Mouse (Mus musculus) stomach, embryonic 15.5 days (tissue): Measurements from ENCODE around the gene Cd2bp2. TPM values are rescaled to one million over a fixed set of nuclear protein-coding genes. Genes with fewer than 3 reads are reported as not detected.

Source experiments
- ATAC-seq: fragments of 200-750 bp; cut with Nextera tagmentation; 2 replicates; pipeline ENCODE4 v1.8.0; 2017; ENCODE audit warnings: low read depth, moderate number of reproducible peaks, moderate TSS enrichment; ENCODE audit not compliant: insufficient read depth, low FRiP score
- H3K27ac ChIP-seq: fragments of 300-500 bp; sonication (generic); 2 replicates; pipeline ENCODE4 v1.5.1; 2015; ENCODE audit warnings: mild to moderate bottlenecking, inconsistent platforms
- H3K27me3 ChIP-seq: fragments of 300-500 bp; sonication (generic); replicated peaks from 2 replicates; pipeline ENCODE4 v1.6.1; 2015; ENCODE audit warnings: inconsistent platforms
- H3K36me3 ChIP-seq: fragments of 300-500 bp; sonication (generic); 2 replicates; pipeline ENCODE4 v1.6.1; 2015; ENCODE audit warnings: inconsistent platforms
- H3K4me1 ChIP-seq: fragments of 300-500 bp; sonication (generic); 2 replicates; pipeline ENCODE4 v1.6.1; 2015; ENCODE audit warnings: inconsistent platforms
- H3K4me2 ChIP-seq: fragments of 300-500 bp; sonication (generic); 2 replicates; pipeline ENCODE4 v1.6.1; 2015; ENCODE audit warnings: mild to moderate bottlenecking, inconsistent platforms
- H3K4me3 ChIP-seq: fragments of 300-500 bp; sonication (generic); replicated peaks from 2 replicates; pipeline ENCODE4 v1.5.1; 2015; ENCODE audit warnings: inconsistent platforms
- H3K9ac ChIP-seq: fragments of 300-500 bp; sonication (generic); 2 replicates; pipeline ENCODE4 v1.6.1; 2015; ENCODE audit warnings: inconsistent platforms
- H3K9me3 ChIP-seq: fragments of 300-500 bp; sonication (generic); 2 replicates; pipeline ENCODE4 v1.6.1; 2016; ENCODE audit warnings: inconsistent platforms
- WGBS: fragments of 180-500 bp; shearing (Covaris S2); methylation state at CpG from one replicate; pipeline ENCODE4 v1.1.7; 2015; 5-methylcytosine and 5-hydroxymethylcytosine counted together
- polyA plus RNA-seq: library from polyadenylated mRNA; unstranded; fragments of >200 nt; fragmentation: Nextera tagmentation; extraction: Ambion mirVana; gene quantifications from 2 replicates; pipeline ENCODE4 v1.2.1, GENCODE M21; 2015

Cd2bp2 gene
- polyA plus RNA-seq, 1 experiment from 2014 or later: 44.1 TPM

GRCm38 (mm10) chr7:127146267-127146603 lies 49.6 kb downstream of the Cd2bp2 start:
- H3K9me3 ChIP-seq: no peaks in the 10 kb centered on the region
- no peak overlapping the region for H3K9ac ChIP-seq
- H3K4me1 ChIP-seq: 0 out of 2 replicates have a peak, but pooled peaks cover 3% of the 10 kb centered on the region
- no peak overlapping the region for H3K27ac ChIP-seq
- H3K4me3 ChIP-seq: no peak overlapping the region
- ATAC-seq: no peak
- H3K4me2 ChIP-seq: no peak overlapping the region
- H3K27me3 ChIP-seq: no peaks in the 10 kb centered on the region
- no peaks in the 10 kb centered on the region for H3K36me3 ChIP-seq
- 61% methylated on average over 2 of the region's 2 CpGs for WGBS

DNA sequence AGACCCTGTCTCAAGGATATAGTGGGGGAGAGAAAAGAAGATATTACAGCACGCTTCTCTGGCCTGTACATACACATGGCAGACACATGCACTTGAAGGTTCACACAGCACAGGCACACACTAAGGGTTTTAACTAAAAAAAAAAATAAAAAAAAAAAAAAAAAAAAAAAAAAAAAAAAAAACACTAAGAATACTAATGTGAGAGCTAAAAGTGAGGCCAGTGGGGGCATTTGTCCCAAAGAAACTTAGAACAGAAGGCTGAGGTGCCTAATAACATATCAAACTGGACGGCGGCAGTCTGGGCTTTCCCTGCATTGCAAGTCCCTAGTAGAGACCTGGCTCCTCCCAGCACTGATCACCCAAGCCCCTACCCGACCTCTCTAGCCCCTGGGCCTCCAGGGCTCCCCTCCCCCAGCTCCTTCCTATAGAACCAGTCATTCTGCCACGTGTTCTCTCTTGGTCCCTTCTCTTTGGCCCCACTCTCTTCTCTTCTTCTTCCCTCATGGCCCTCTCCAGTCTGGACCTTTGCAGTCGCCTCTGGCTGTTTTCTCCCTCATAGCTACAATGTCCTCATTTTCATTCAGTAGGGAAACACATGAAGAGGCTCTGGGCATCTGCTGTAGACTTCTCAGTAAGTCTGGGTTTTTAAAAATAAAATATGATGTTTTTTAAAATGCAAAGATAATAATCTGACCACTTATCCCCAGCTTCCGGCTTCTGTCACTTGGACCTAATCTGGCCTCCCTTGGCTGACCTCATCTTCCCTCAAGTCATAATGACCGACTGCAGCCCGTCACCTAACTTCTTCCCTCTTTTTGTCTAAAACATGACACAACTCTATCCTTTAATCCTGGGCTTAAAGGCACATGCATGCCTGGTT lies 50.2 kb downstream of the Cd2bp2 start:
- H3K9ac ChIP-seq: no peak overlapping the region
- H3K4me1 ChIP-seq: 0 out of 2 replicates have a peak, but pooled peaks cover 3% of the 10 kb centered on the region
- H3K27me3 ChIP-seq: no peaks in the 10 kb centered on the region
- ATAC-seq: no peak
- H3K9me3 ChIP-seq: no peaks in the 10 kb centered on the region
- H3K36me3 ChIP-seq: no peaks in the 10 kb centered on the region
- H3K4me3 ChIP-seq: no peak overlapping the region
- H3K4me2 ChIP-seq: no peak overlapping the region
- H3K27ac ChIP-seq: no peak overlapping the region
- 49% methylated on average over 9 of the region's 9 CpGs for WGBS

DNA sequence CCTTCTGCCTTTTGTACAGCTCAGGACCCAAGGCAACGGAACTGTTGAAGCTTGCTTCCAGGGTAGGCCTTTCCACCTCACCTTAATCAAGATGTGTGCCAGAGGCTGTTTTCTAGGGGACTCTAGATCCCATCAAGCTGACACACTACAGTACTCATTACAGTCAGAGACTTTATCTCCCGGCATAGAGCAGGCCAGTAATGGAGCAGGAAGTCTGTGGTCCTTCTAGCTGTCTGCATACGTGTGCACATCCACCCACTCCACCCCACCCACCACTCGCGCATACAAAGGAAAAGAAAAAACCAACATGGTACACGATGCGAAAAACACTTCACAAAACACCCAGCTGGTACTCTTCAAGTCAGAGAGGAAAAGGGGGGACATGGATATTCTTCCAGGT lies 51.4 kb downstream of the Cd2bp2 start:
- no peaks in the 10 kb centered on the region for H3K9me3 ChIP-seq
- no peak overlapping the region for H3K9ac ChIP-seq
- H3K4me3 ChIP-seq: no peak overlapping the region
- no peak overlapping the region for H3K4me2 ChIP-seq
- 74% methylated on average over 7 of the region's 7 CpGs for WGBS
- no peaks in the 10 kb centered on the region for H3K27me3 ChIP-seq
- no peaks in the 10 kb centered on the region for H3K36me3 ChIP-seq
- H3K4me1 ChIP-seq: 0 out of 2 replicates have a peak, but pooled peaks cover 3% of the 10 kb centered on the region
- H3K27ac ChIP-seq: no peak overlapping the region
- ATAC-seq: no peak

GRCm38 (mm10) chr7:127142666-127143065 lies 53.2 kb downstream of the Cd2bp2 start:
- ATAC-seq: no peak
- 85% methylated on average over 4 of the region's 4 CpGs for WGBS
- Histone ChIP-seq H3K4me3 (no peak overlapping the region), H3K36me3 (no peaks in the 10 kb centered on the region), H3K9ac (no peak overlapping the region), H3K4me2 (no peak overlapping the region), H3K9me3 (no peaks in the 10 kb centered on the region), H3K27me3 (no peaks in the 10 kb centered on the region), H3K27ac (no peak overlapping the region), H3K4me1 (0 out of 2 replicates have a peak, but pooled peaks cover 3% of the 10 kb centered on the region)

DNA sequence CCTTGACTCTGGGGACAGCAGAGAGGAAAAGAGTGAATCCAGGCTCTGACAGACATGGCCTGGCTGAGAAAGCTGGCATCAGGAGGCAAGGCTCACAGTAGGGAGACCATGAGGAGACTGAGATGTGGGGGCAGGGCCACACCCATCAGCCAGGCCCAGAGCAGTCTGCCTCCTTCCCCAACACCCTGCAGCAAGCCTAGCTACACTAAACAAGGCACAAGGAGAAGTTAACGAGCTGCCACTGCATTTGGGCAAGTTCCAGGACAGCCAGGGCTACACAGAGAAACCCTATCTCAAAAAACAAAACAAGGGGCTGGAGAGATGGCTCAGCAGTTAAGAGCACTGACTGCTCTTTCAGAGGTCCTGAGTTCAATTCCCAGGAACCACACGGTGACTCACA lies 53.6 kb downstream of the Cd2bp2 start:
- WGBS: 45% methylated on average over 2 of the region's 2 CpGs
- no peak for ATAC-seq

More for the DNA sequence above, 53.6 kb downstream of the Cd2bp2 start:
- Histone ChIP-seq H3K9me3 (no peaks in the 10 kb centered on the region), H3K36me3 (no peaks in the 10 kb centered on the region), H3K4me1 (0 out of 2 replicates have a peak, but pooled peaks cover 3% of the 10 kb centered on the region), H3K4me2 (no peak overlapping the region), H3K9ac (no peak overlapping the region), H3K4me3 (no peak overlapping the region), H3K27ac (no peak overlapping the region), H3K27me3 (no peaks in the 10 kb centered on the region)

Other genes with a start within 250 kb of the Cd2bp2 start
- gene Asphd1, start 246.5 kb downstream of the Cd2bp2 start, polyA plus RNA-seq: 0.37 and 0.44 TPM in 2 replicates
- gene Sez6l2, start 245.5 kb downstream of the Cd2bp2 start, polyA plus RNA-seq: 1.5 and 2.3 TPM in 2 replicates
- 113 and 119 TPM in 2 replicates for gene Cdipt, start 220.1 kb downstream of the Cd2bp2 start, polyA plus RNA-seq
- gene Cdiptos, start 220.0 kb downstream of the Cd2bp2 start, polyA plus RNA-seq: 2.1 and 2.4 TPM in 2 replicates
- gene Mvp, start 181.4 kb downstream of the Cd2bp2 start, polyA plus RNA-seq: 27.2 and 29.1 TPM in 2 replicates
- 1.0 TPM in 1 of 2 replicates, not detected in the other for gene Pagr1b, start 179.6 kb downstream of the Cd2bp2 start, polyA plus RNA-seq
- gene Pagr1a, start 178.7 kb downstream of the Cd2bp2 start, polyA plus RNA-seq: 33.1 and 62.5 TPM in 2 replicates
- 25.0 and 63.8 TPM in 2 replicates for gene Gm42742, start 175.0 kb downstream of the Cd2bp2 start, polyA plus RNA-seq
- gene Prrt2, start 174.8 kb downstream of the Cd2bp2 start, polyA plus RNA-seq: 5.9 and 8.1 TPM in 2 replicates
- 67.7 and 69.7 TPM in 2 replicates for gene Maz, start 169.0 kb downstream of the Cd2bp2 start, polyA plus RNA-seq
- gene Kif22, start 153.6 kb downstream of the Cd2bp2 start, polyA plus RNA-seq: 93.5 and 101 TPM in 2 replicates
- 14.5 and 34.1 TPM in 2 replicates for gene Zg16, start 108.7 kb downstream of the Cd2bp2 start, polyA plus RNA-seq
- 4.7 and 5.0 TPM in 2 replicates for gene AI467606, start 104.7 kb downstream of the Cd2bp2 start, polyA plus RNA-seq
- gene Qprt, start 73.8 kb downstream of the Cd2bp2 start, polyA plus RNA-seq: 6.1 and 7.4 TPM in 2 replicates
- gene Spn, start 58.2 kb downstream of the Cd2bp2 start, polyA plus RNA-seq: 0.64 and 1.0 TPM in 2 replicates
- 24.3 and 24.4 TPM in 2 replicates for gene Tbc1d10b, start 12.4 kb upstream of the Cd2bp2 start, polyA plus RNA-seq
- gene Mylpf, start 12.8 kb upstream of the Cd2bp2 start, polyA plus RNA-seq: 18.6 and 31.0 TPM in 2 replicates
- gene Zfp553, start 37.0 kb upstream of the Cd2bp2 start, polyA plus RNA-seq: 33.9 and 34.8 TPM in 2 replicates
- 17.7 and 19.2 TPM in 2 replicates for gene Sept1, start 37.1 kb upstream of the Cd2bp2 start, polyA plus RNA-seq
- 57.9 and 63.1 TPM in 2 replicates for gene Zfp771, start 48.2 kb upstream of the Cd2bp2 start, polyA plus RNA-seq
- 164 and 181 TPM in 2 replicates for gene Dctpp1, start 64.7 kb upstream of the Cd2bp2 start, polyA plus RNA-seq
- 139 and 163 TPM in 2 replicates for gene Sephs2, start 78.0 kb upstream of the Cd2bp2 start, polyA plus RNA-seq
- gene Itgal, start 100.2 kb upstream of the Cd2bp2 start, polyA plus RNA-seq: 2.7 TPM in 2 replicates
- 13.1 and 17.4 TPM in 2 replicates for gene Zfp768, start 149.5 kb upstream of the Cd2bp2 start, polyA plus RNA-seq
- gene Zfp747, start 180.0 kb upstream of the Cd2bp2 start, polyA plus RNA-seq: 9.0 and 9.6 TPM in 2 replicates
- gene 9130019O22Rik, start 191.1 kb upstream of the Cd2bp2 start, polyA plus RNA-seq: 5.5 and 6.3 TPM in 2 replicates
- 6.3 and 6.5 TPM in 2 replicates for gene E430018J23Rik, start 197.6 kb upstream of the Cd2bp2 start, polyA plus RNA-seq
- 7.6 and 8.8 TPM in 2 replicates for gene Zfp764, start 210.8 kb upstream of the Cd2bp2 start, polyA plus RNA-seq
- 22.0 and 23.6 TPM in 2 replicates for gene Zfp688, start 226.0 kb upstream of the Cd2bp2 start, polyA plus RNA-seq